Mouse (Mus musculus): Measurements from ENCODE around the gene Rhbdl3. TPM values are rescaled to one million over a fixed set of nuclear protein-coding genes. Genes with fewer than 3 reads are reported as not detected.
A peak's percentile ranks its signal among the peaks of the same experiment; 100 is the strongest.

Rhbdl3 gene
- polyA plus RNA-seq, 1 experiment from 2014 or later, result 9.0 TPM

DNA sequence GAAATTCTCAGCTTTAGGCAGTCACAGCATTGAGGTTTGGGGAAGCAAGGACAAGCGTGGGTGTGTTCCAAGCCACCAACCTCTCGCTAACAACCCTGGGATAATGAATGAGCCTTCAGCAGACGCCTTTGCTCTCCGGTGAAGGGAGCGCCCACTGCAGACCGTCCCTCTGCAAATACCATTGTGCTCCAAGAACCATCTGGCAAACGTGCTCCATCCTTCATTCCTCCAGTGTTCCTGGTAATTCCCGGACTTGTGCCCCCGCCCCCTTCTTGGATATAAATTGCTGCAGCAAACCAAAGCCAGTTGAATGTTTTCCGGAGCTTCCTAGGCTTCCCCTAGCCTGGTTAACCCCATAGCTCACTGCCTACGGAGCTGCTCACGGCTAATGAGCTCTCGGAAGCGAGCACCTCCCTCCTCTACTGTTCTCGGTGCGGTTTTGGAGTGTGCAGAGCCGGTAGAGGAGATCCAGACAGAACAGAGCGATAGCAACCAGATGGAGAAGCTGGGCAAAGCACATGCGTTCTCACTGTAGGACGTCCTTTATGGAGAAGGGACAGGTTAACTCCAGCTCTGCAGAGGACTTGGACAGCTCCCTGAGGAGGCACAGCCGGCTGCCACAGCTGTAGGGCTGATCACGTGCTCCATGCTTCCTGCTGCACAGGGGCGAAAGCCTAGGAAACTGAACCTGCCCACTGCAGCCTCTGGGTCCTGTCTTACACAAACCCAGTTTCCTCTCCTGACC, 10.8 kb upstream of the Rhbdl3 start:
- H3K4me3 ChIP-seq (ENCODE audit: low read depth, low read length), result peak overlapping the region; percentile 28
- H3K4me2 ChIP-seq (ENCODE audit: low read depth, low read length, severe bottlenecking), result peak overlapping the region; percentile 64
- WGBS, result 4% methylated on average over 23 of the region's 23 CpGs
- H3K36me3 ChIP-seq (ENCODE audit: control insufficient read depth, insufficient read depth, low read length), result no peaks in the 10 kb centered on the region
- H3K9ac ChIP-seq (ENCODE audit: low read length), result peak overlapping the region; percentile 33
- ATAC-seq (replicated peaks; ENCODE audit: low FRiP score) (peak; percentile 64), DNase-seq (ENCODE audit: low spot score) (peak; percentile 72)
- H3K27ac ChIP-seq (ENCODE audit: low read depth, low read length), result 0 out of 2 replicates have a peak overlapping the region, but pooled peaks have one; percentile 59
- no peaks in the 10 kb centered on the region for H3K27me3 ChIP-seq (ENCODE audit: control insufficient read depth, insufficient read depth, low read length)
- peaks cover 4% of the 10 kb centered on the region; the same call in 1 of the 2 replicates for H3K4me1 ChIP-seq (replicated peaks; ENCODE audit: control insufficient read depth, insufficient read depth, low read length)
- H3K9me3 ChIP-seq (ENCODE audit: control insufficient read depth, low read length), result peaks cover 2% of the 10 kb centered on the region; the same call in 1 of the 2 replicates

- peaks cover 4% of the 10 kb centered on the region; the same call in 1 of the 2 replicates for H3K4me1 ChIP-seq (replicated peaks; ENCODE audit: control insufficient read depth, insufficient read depth, low read length)
- no peak for ATAC-seq (replicated peaks; ENCODE audit: low FRiP score)
These were observed 9.7 kb upstream of the Rhbdl3 start for GRCm38 (mm10) chr11:80291004-80291403.

GRCm38 (mm10) chr11:80292463-80292862, 8.2 kb upstream of the Rhbdl3 start:
- WGBS, result 54% methylated on average over 7 of the region's 7 CpGs
- Histone ChIP-seq H3K9ac (ENCODE audit: low read length) (no peak overlapping the region), H3K4me1 (replicated peaks; ENCODE audit: control insufficient read depth, insufficient read depth, low read length) (peaks cover 4% of the 10 kb centered on the region; the same call in 1 of the 2 replicates)

More at GRCm38 (mm10) chr11:80291004-80291403, 9.7 kb upstream of the Rhbdl3 start:
- Histone ChIP-seq H3K36me3 (ENCODE audit: control insufficient read depth, insufficient read depth, low read length) (no peaks in the 10 kb centered on the region), H3K9ac (ENCODE audit: low read length) (no peak overlapping the region), H3K4me2 (ENCODE audit: low read depth, low read length, severe bottlenecking) (no peak overlapping the region), H3K9me3 (ENCODE audit: control insufficient read depth, low read length) (peaks cover 2% of the 10 kb centered on the region; the same call in 1 of the 2 replicates), H3K27me3 (ENCODE audit: control insufficient read depth, insufficient read depth, low read length) (no peaks in the 10 kb centered on the region), H3K27ac (ENCODE audit: low read depth, low read length) (no peak overlapping the region), H3K4me3 (ENCODE audit: low read depth, low read length) (no peak overlapping the region)
- 79% methylated on average over 2 of the region's 2 CpGs for WGBS
- DNase-seq (ENCODE audit: low spot score), result no peak

GRCm38 (mm10) chr11:80295066-80295465, 5.6 kb upstream of the Rhbdl3 start:
- WGBS, result 13% methylated on average over 9 of the region's 9 CpGs
- Histone ChIP-seq H3K4me3 (ENCODE audit: low read depth, low read length) (no peak overlapping the region), H3K9me3 (ENCODE audit: control insufficient read depth, low read length) (peaks cover 2% of the 10 kb centered on the region; the same call in 1 of the 2 replicates), H3K36me3 (ENCODE audit: control insufficient read depth, insufficient read depth, low read length) (no peaks in the 10 kb centered on the region), H3K27ac (ENCODE audit: low read depth, low read length) (no peak overlapping the region), H3K4me1 (replicated peaks; ENCODE audit: control insufficient read depth, insufficient read depth, low read length) (peaks cover under 1% of the 10 kb centered on the region; the same call in 1 of the 2 replicates), H3K27me3 (ENCODE audit: control insufficient read depth, insufficient read depth, low read length) (peaks cover 6% of the 10 kb centered on the region; the same call in 1 of the 2 replicates), H3K9ac (ENCODE audit: low read length) (no peak overlapping the region), H3K4me2 (ENCODE audit: low read depth, low read length, severe bottlenecking) (no peak overlapping the region)
- ATAC-seq (replicated peaks; ENCODE audit: low FRiP score) (no peak), DNase-seq (ENCODE audit: low spot score) (no peak)

More at GRCm38 (mm10) chr11:80292463-80292862, 8.2 kb upstream of the Rhbdl3 start:
- H3K27ac ChIP-seq (ENCODE audit: low read depth, low read length), result peak overlapping the region; percentile 37
- H3K4me3 ChIP-seq (ENCODE audit: low read depth, low read length), result no peak overlapping the region
- ATAC-seq (replicated peaks; ENCODE audit: low FRiP score), result 0 out of 2 replicates have a peak, but pooled peaks have one; percentile 18
- DNase-seq (ENCODE audit: low spot score), result no peak
- H3K36me3 ChIP-seq (ENCODE audit: control insufficient read depth, insufficient read depth, low read length), result no peaks in the 10 kb centered on the region
- no peak overlapping the region for H3K4me2 ChIP-seq (ENCODE audit: low read depth, low read length, severe bottlenecking)
- 0 out of 2 replicates have a peak, but pooled peaks cover 2% of the 10 kb centered on the region for H3K27me3 ChIP-seq (ENCODE audit: control insufficient read depth, insufficient read depth, low read length)
- peaks cover 2% of the 10 kb centered on the region; the same call in 1 of the 2 replicates for H3K9me3 ChIP-seq (ENCODE audit: control insufficient read depth, low read length)

GRCm38 (mm10) chr11:80295785-80296184, 4.9 kb upstream of the Rhbdl3 start:
- WGBS, result 22% methylated on average over 14 of the region's 14 CpGs
- no peak for ATAC-seq (replicated peaks; ENCODE audit: low FRiP score)
- peaks cover 2% of the 10 kb centered on the region; the same call in 1 of the 2 replicates for H3K9me3 ChIP-seq (ENCODE audit: control insufficient read depth, low read length)
- H3K27ac ChIP-seq (ENCODE audit: low read depth, low read length), result no peak overlapping the region
- H3K4me3 ChIP-seq (ENCODE audit: low read depth, low read length), result no peak overlapping the region
- no peaks in the 10 kb centered on the region; the same call in 1 of the 2 replicates for H3K4me1 ChIP-seq (replicated peaks; ENCODE audit: control insufficient read depth, insufficient read depth, low read length)
- no peak overlapping the region for H3K4me2 ChIP-seq (ENCODE audit: low read depth, low read length, severe bottlenecking)
- H3K27me3 ChIP-seq (ENCODE audit: control insufficient read depth, insufficient read depth, low read length), result peaks cover 8% of the 10 kb centered on the region; the same call in 1 of the 2 replicates
- no peak for DNase-seq (ENCODE audit: low spot score)
- no peaks in the 10 kb centered on the region for H3K36me3 ChIP-seq (ENCODE audit: control insufficient read depth, insufficient read depth, low read length)
- no peak overlapping the region for H3K9ac ChIP-seq (ENCODE audit: low read length)

- Histone ChIP-seq H3K9me3 (ENCODE audit: control insufficient read depth, low read length) (no peaks in the 10 kb centered on the region), H3K4me2 (ENCODE audit: low read depth, low read length, severe bottlenecking) (peak overlapping the region; percentile 96), H3K4me3 (ENCODE audit: low read depth, low read length) (peak overlapping the region; percentile 70), H3K36me3 (ENCODE audit: control insufficient read depth, insufficient read depth, low read length) (no peaks in the 10 kb centered on the region), H3K9ac (ENCODE audit: low read length) (no peak overlapping the region), H3K27ac (ENCODE audit: low read depth, low read length) (no peak overlapping the region), H3K4me1 (replicated peaks; ENCODE audit: control insufficient read depth, insufficient read depth, low read length) (peaks cover 4% of the 10 kb centered on the region; the same call in 1 of the 2 replicates), H3K27me3 (ENCODE audit: control insufficient read depth, insufficient read depth, low read length) (peaks cover 13% of the 10 kb centered on the region; the same call in 1 of the 2 replicates)
- DNase-seq (ENCODE audit: low spot score), result no peak
- no peak for ATAC-seq (replicated peaks; ENCODE audit: low FRiP score)
- 8% methylated on average over 12 of the region's 12 CpGs for WGBS
These were observed 1.0 kb upstream of the Rhbdl3 start for GRCm38 (mm10) chr11:80299513-80300235.

GRCm38 (mm10) chr11:80301316-80302045, 769 bp downstream of the Rhbdl3 start:
- H3K27ac ChIP-seq (ENCODE audit: low read depth, low read length), result peak overlapping the region; percentile 53
- H3K27me3 ChIP-seq (ENCODE audit: control insufficient read depth, insufficient read depth, low read length), result peaks cover 11% of the 10 kb centered on the region; the same call in 1 of the 2 replicates
- under 1% methylated on average over 47 of the region's 53 CpGs for WGBS
- peak; percentile 81 for DNase-seq (ENCODE audit: low spot score)
- peak overlapping the region; percentile 96 for H3K4me2 ChIP-seq (ENCODE audit: low read depth, low read length, severe bottlenecking)
- H3K9me3 ChIP-seq (ENCODE audit: control insufficient read depth, low read length), result no peaks in the 10 kb centered on the region
- peak overlapping the region; percentile 70 for H3K4me3 ChIP-seq (ENCODE audit: low read depth, low read length)
- ATAC-seq (replicated peaks; ENCODE audit: low FRiP score), result peak; percentile 60
- no peaks in the 10 kb centered on the region for H3K36me3 ChIP-seq (ENCODE audit: control insufficient read depth, insufficient read depth, low read length)
- H3K9ac ChIP-seq (ENCODE audit: low read length), result peak overlapping the region; percentile 75
- H3K4me1 ChIP-seq (replicated peaks; ENCODE audit: control insufficient read depth, insufficient read depth, low read length), result peaks cover 4% of the 10 kb centered on the region; the same call in 1 of the 2 replicates

GRCm38 (mm10) chr11:80302046-80302390, 1.3 kb downstream of the Rhbdl3 start:
- Histone ChIP-seq H3K36me3 (ENCODE audit: control insufficient read depth, insufficient read depth, low read length) (no peaks in the 10 kb centered on the region), H3K27ac (ENCODE audit: low read depth, low read length) (peak overlapping the region; percentile 53), H3K9ac (ENCODE audit: low read length) (peak overlapping the region; percentile 75), H3K4me3 (ENCODE audit: low read depth, low read length) (peak overlapping the region; percentile 70), H3K27me3 (ENCODE audit: control insufficient read depth, insufficient read depth, low read length) (peaks cover 11% of the 10 kb centered on the region; the same call in 1 of the 2 replicates), H3K4me2 (ENCODE audit: low read depth, low read length, severe bottlenecking) (peak overlapping the region; percentile 96), H3K4me1 (replicated peaks; ENCODE audit: control insufficient read depth, insufficient read depth, low read length) (peaks cover 4% of the 10 kb centered on the region; the same call in 1 of the 2 replicates), H3K9me3 (ENCODE audit: control insufficient read depth, low read length) (no peaks in the 10 kb centered on the region)
- no peak for ATAC-seq (replicated peaks; ENCODE audit: low FRiP score)
- WGBS, result 3% methylated on average over 9 of the region's 9 CpGs
- no peak for DNase-seq (ENCODE audit: low spot score)
